ENCODE assay signal across 24 mouse cellular contexts in genomic region chr2:95479827-95480226, GRCm38 (mm10).
DNase-seq lines count a peak whose midpoint lies in the region; ATAC-seq and TF ChIP-seq lines count a peak whose summit lies in the region.
"Had no signal": no experiment of that assay in that cellular context is flagged by ENCODE, and none has a peak within 500 bp of the region (broad histone marks: within the 10 kb centered on the region; RNA-seq: fewer than 3 reads in every experiment).

No protein-coding gene starts in this region.

- H3K27ac ChIP-seq in midbrain, embryonic 10.5 days (replicated peaks): no peak overlapping the region
- no peak overlapping the region for H3K27ac ChIP-seq in midbrain, embryonic 13.5 days
- H3K27ac ChIP-seq: embryonic facial prominence, embryonic 10.5 days; embryonic facial prominence, embryonic 12.5 days; forebrain, embryonic 10.5 days; forebrain, embryonic 12.5 days had no signal

- H3K79me2 ChIP-seq in myocyte (ENCODE audit: control insufficient read depth, insufficient read depth): no peaks in the 10 kb centered on the region

- no peak overlapping the region for H3ac ChIP-seq in myocyte (ENCODE audit: control insufficient read depth, insufficient read length)

- intact Hi-C loops in heart, postnatal 36 days (cut with DNase I): no loop called here

- H3K36me3 ChIP-seq in myocyte (ENCODE audit: control insufficient read depth, insufficient read depth): no peaks in the 10 kb centered on the region
- no peaks in the 10 kb centered on the region for H3K36me3 ChIP-seq in midbrain, embryonic 10.5 days
- H3K36me3 ChIP-seq in midbrain, embryonic 13.5 days: no peaks in the 10 kb centered on the region
- H3K36me3 ChIP-seq: embryonic facial prominence, embryonic 10.5 days; embryonic facial prominence, embryonic 12.5 days; forebrain, embryonic 10.5 days; forebrain, embryonic 12.5 days; G1E had no signal

- no peak overlapping the region for H3K4me3 ChIP-seq in myocyte
- no peak overlapping the region for H3K4me3 ChIP-seq in midbrain, embryonic 10.5 days
- H3K4me3 ChIP-seq in midbrain, embryonic 13.5 days (replicated peaks): no peak overlapping the region
- H3K4me3 ChIP-seq: embryonic facial prominence, embryonic 10.5 days; embryonic facial prominence, embryonic 12.5 days; erythroblast, embryonic 14.5 days; forebrain, embryonic 10.5 days; forebrain, embryonic 12.5 days had no signal

- no peak for TF ChIP-seq POLR2A in myocyte (IDR thresholded peaks at IDR 0.05; ENCODE audit: insufficient read length, low read depth)

- H3K9ac ChIP-seq in midbrain, embryonic 13.5 days (replicated peaks): no peak overlapping the region
- H3K9ac ChIP-seq: embryonic facial prominence, embryonic 12.5 days; forebrain, embryonic 12.5 days had no signal

- DNase-seq in 3T3-L1 (ENCODE audit: low read depth, low spot score): peak; percentile 90
- DNase-seq in NIH3T3 (ENCODE audit: low read depth): peak; percentile 51
- DNase-seq in midbrain, embryonic 10.5 days (ENCODE audit: low spot score): no peak
- DNase-seq in heart, postnatal 36 days: no peak
- DNase-seq: adrenal gland, adult 8-10 months; adrenal gland, postnatal 14 days; adrenal gland, postnatal 36 days; cerebellum, adult 11-12 months; cerebellum, adult 2 months; cerebellum, adult 9-10 months; cerebellum, postnatal 10 days; cerebellum, postnatal 25 days had no signal

- 89% methylated on average over 5 of the region's 5 CpGs for WGBS in midbrain, embryonic 10.5 days
- 92% methylated on average over 5 of the region's 5 CpGs for WGBS in midbrain, embryonic 13.5 days

- no peaks in the 10 kb centered on the region for H3K27me3 ChIP-seq in myocyte (ENCODE audit: control insufficient read depth, insufficient read depth, insufficient read length)
- no peaks in the 10 kb centered on the region for H3K27me3 ChIP-seq in midbrain, embryonic 10.5 days (ENCODE audit: low read depth, poor library complexity, severe bottlenecking)
- H3K27me3 ChIP-seq in midbrain, embryonic 13.5 days: no peaks in the 10 kb centered on the region
- H3K27me3 ChIP-seq: CH12.LX; embryonic facial prominence, embryonic 12.5 days; forebrain, embryonic 12.5 days had no signal

- peak overlapping the region; percentile 20 for H3K4me2 ChIP-seq in myocyte (ENCODE audit: low read depth)
- no peak overlapping the region for H3K4me2 ChIP-seq in midbrain, embryonic 13.5 days (replicated peaks)
- H3K4me2 ChIP-seq: embryonic facial prominence, embryonic 12.5 days; forebrain, embryonic 12.5 days had no signal

- no peaks in the 10 kb centered on the region for H3K4me1 ChIP-seq in midbrain, embryonic 10.5 days
- H3K4me1 ChIP-seq in midbrain, embryonic 13.5 days (replicated peaks): no peaks in the 10 kb centered on the region
- H3K4me1 ChIP-seq: embryonic facial prominence, embryonic 10.5 days; embryonic facial prominence, embryonic 12.5 days; forebrain, embryonic 10.5 days; forebrain, embryonic 12.5 days had no signal

- no peak for ATAC-seq in midbrain, embryonic 13.5 days
- ATAC-seq: CD4-positive, CD25-positive, alpha-beta regulatory T cell, adult 4 months; forebrain, embryonic 14.5 days; forebrain, embryonic 16.5 days had no signal

- no peaks in the 10 kb centered on the region for H3K9me3 ChIP-seq in midbrain, embryonic 10.5 days (replicated peaks)
- H3K9me3 ChIP-seq in midbrain, embryonic 13.5 days: no peaks in the 10 kb centered on the region
- H3K9me3 ChIP-seq: embryonic facial prominence, embryonic 10.5 days; embryonic facial prominence, embryonic 12.5 days; forebrain, embryonic 10.5 days; forebrain, embryonic 12.5 days; G1E had no signal

TF ChIP-seq in myocyte, 11 proteins besides CTCF, POLR2A, EP300 and RAD21:
- no peak for TF ChIP-seq MAX (IDR thresholded peaks at IDR 0.05; ENCODE audit: low read depth)
- no peak for TF ChIP-seq CEBPB (IDR thresholded peaks at IDR 0.05; ENCODE audit: insufficient read depth, poor library complexity, severe bottlenecking)
- TF ChIP-seq E2F4 (IDR thresholded peaks at IDR 0.05; ENCODE audit: insufficient read depth): no peak

Comparison
In these comparisons a context has a peak if more than half of its experiments do, and no peak if none do; other contexts are left out.
1. DNase-seq: peak in 3T3-L1 (single experiment) and NIH3T3 (single experiment); none in midbrain, embryonic 10.5 days (single experiment) and heart, postnatal 36 days (0 of 2).